Mouse (Mus musculus) spleen, postnatal 36 days (tissue): Measurements from ENCODE around the gene Olfr571.

Experiments used
- DNase-seq, 2 experiments: peaks; one replicate each; pipeline ENCODE4 v3.0.0; 2022; ENCODE audit warnings: low spot score in 2 of 2, mixed read lengths in 1 of 2

Olfr571 gene

GRCm38 (mm10) chr7:102917032-102917875 is at the start of gene Olfr571:
TSS of gene Olfr571 (minus strand) at chr7:102917536.
- DNase-seq: no peak

- DNase-seq: no peak
These were observed 45.0 kb upstream of the Olfr571 start, which contains the start of gene Olfr576 for GRCm38 (mm10) chr7:102962360-102962759. TSS of gene Olfr576 (plus strand) at chr7:102962660.

GRCm38 (mm10) chr7:102958593-102958992 is 41.3 kb upstream of the Olfr571 start, which contains the start of gene Olfr575:
TSS of gene Olfr575 (minus strand) at chr7:102958775.
- DNase-seq: no peak

- DNase-seq: no peak
These were observed 40.8 kb upstream of the Olfr571 start for GRCm38 (mm10) chr7:102958137-102958536.

GRCm38 (mm10) chr7:102950732-102951131 is 33.4 kb upstream of the Olfr571 start:
- no peak for DNase-seq

- DNase-seq: no peak
These were observed 30.8 kb upstream of the Olfr571 start, which contains the start of gene Olfr574 for GRCm38 (mm10) chr7:102948167-102948566. TSS of gene Olfr574 (plus strand) at chr7:102948467.

- DNase-seq: no peak
These were observed 26.1 kb upstream of the Olfr571 start for GRCm38 (mm10) chr7:102943417-102943816.

GRCm38 (mm10) chr7:102942475-102942874 is 25.1 kb upstream of the Olfr571 start, which contains the start of gene Olfr573-ps1:
TSS of gene Olfr573-ps1 (minus strand) at chr7:102942575.
- DNase-seq: no peak

- no peak for DNase-seq
These were observed 9.8 kb upstream of the Olfr571 start for GRCm38 (mm10) chr7:102927105-102927504.

- no peak for DNase-seq
These were observed 6.8 kb upstream of the Olfr571 start, which contains the start of gene Olfr572 for GRCm38 (mm10) chr7:102924109-102924508. TSS of gene Olfr572 (plus strand) at chr7:102924409.

GRCm38 (mm10) chr7:102919632-102920031 is 2.3 kb upstream of the Olfr571 start:
- no peak for DNase-seq

GRCm38 (mm10) chr7:102916405-102916804 is 931 bp downstream of the Olfr571 start:
- DNase-seq: no peak

GRCm38 (mm10) chr7:102915261-102915660 is 2.1 kb downstream of the Olfr571 start:
- DNase-seq: no peak

GRCm38 (mm10) chr7:102890782-102891181 is 26.6 kb downstream of the Olfr571 start, which contains the start of gene Olfr569:
TSS of gene Olfr569 (minus strand) at chr7:102890882.
- DNase-seq: no peak

GRCm38 (mm10) chr7:102876822-102877221 is 40.5 kb downstream of the Olfr571 start, which contains the start of gene Olfr568:
TSS of gene Olfr568 (plus strand) at chr7:102877122.
- DNase-seq: no peak

GRCm38 (mm10) chr7:102858665-102859064 is 58.7 kb downstream of the Olfr571 start, which contains the start of gene Olfr566:
TSS of gene Olfr566 (minus strand) at chr7:102858765.
- DNase-seq: no peak

GRCm38 (mm10) chr7:102855807-102856206 is 61.5 kb downstream of the Olfr571 start:
- DNase-seq: no peak
